Mouse (Mus musculus) 3134 (cell line): Measurements from ENCODE around the gene Fam81b.

Source experiments
- DNase-seq: peaks from one replicate; pipeline ENCODE4 v3.0.0-alpha.2; 2011; ENCODE audit warnings: low spot score; ENCODE audit not compliant: insufficient read length; ENCODE audit errors: extremely low read depth

The Fam81b gene

GRCm38 (mm10) chr13:76195431-76196138 lies 109.3 kb downstream of the Fam81b start:
- DNase-seq, result no peak

GRCm38 (mm10) chr13:76194937-76195336 lies 109.9 kb downstream of the Fam81b start:
- no peak for DNase-seq

GRCm38 (mm10) chr13:76190273-76190672 lies 114.6 kb downstream of the Fam81b start:
- no peak for DNase-seq

- no peak for DNase-seq
Measured at GRCm38 (mm10) chr13:76189190-76189589, 115.7 kb downstream of the Fam81b start.

- no peak for DNase-seq
Measured at GRCm38 (mm10) chr13:76187651-76188050, 117.2 kb downstream of the Fam81b start.

GRCm38 (mm10) chr13:76178700-76179099 lies 126.2 kb downstream of the Fam81b start:
- DNase-seq, result no peak

- no peak for DNase-seq
Measured at GRCm38 (mm10) chr13:76174297-76174696, 130.6 kb downstream of the Fam81b start.

GRCm38 (mm10) chr13:76160587-76160986 lies 144.3 kb downstream of the Fam81b start:
- DNase-seq, result no peak

- no peak for DNase-seq
Measured at GRCm38 (mm10) chr13:76157508-76157907, 147.4 kb downstream of the Fam81b start.

- no peak for DNase-seq
Measured at GRCm38 (mm10) chr13:76157099-76157498, 147.8 kb downstream of the Fam81b start.
